Mouse (Mus musculus): ENCODE measurements around the gene Tsr2. TPM values are rescaled to one million over a fixed set of nuclear protein-coding genes. Genes with fewer than 3 reads are reported as not detected.

Gene Tsr2
- polyA plus RNA-seq, 1 experiment from 2014 or later: 50.5 TPM

DNA sequence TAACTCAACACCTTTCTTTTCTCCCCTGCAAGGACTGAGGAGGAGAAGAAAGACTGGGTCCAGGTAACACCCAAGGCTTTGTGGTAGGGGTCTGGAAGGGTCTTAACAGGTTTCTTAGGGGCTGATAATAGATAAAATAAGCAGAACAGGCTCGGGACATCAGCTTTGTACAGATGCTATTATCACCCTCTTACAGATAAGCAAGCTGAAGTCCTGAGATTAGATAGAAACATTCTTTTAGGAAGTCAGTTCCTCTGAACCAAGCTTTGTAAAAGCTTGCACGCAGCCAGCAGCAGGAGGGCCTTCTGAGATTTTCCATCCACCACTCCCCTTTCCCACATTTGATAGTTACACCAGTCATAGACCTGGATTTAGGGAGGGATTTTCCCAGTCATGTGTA lies 10.7 kb downstream of the Tsr2 start:
- whole genome bisulfite sequencing: 85% methylated on average over 2 of the region's 2 CpGs
- H3K27me3 ChIP-seq (ENCODE audit: control insufficient read depth, insufficient read depth, low read length): no peaks in the 10 kb centered on the region
- H3K36me3 ChIP-seq (ENCODE audit: control insufficient read depth, insufficient read depth, low read length): no peaks in the 10 kb centered on the region; the same call in 1 of the 2 replicates
- no peak overlapping the region for H3K9ac ChIP-seq (ENCODE audit: low read length)
- DNase-seq (ENCODE audit: low spot score): no peak
- H3K4me3 ChIP-seq (ENCODE audit: low read depth, low read length): no peak overlapping the region
- H3K4me1 ChIP-seq (replicated peaks; ENCODE audit: control insufficient read depth, insufficient read depth, low read length): no peaks in the 10 kb centered on the region
- ATAC-seq (replicated peaks; ENCODE audit: low FRiP score): no peak
- H3K9me3 ChIP-seq (ENCODE audit: control insufficient read depth, low read length): no peaks in the 10 kb centered on the region
- no peak overlapping the region for H3K4me2 ChIP-seq (ENCODE audit: low read depth, low read length, severe bottlenecking)
- no peak overlapping the region for H3K27ac ChIP-seq (ENCODE audit: low read depth, low read length)

DNA sequence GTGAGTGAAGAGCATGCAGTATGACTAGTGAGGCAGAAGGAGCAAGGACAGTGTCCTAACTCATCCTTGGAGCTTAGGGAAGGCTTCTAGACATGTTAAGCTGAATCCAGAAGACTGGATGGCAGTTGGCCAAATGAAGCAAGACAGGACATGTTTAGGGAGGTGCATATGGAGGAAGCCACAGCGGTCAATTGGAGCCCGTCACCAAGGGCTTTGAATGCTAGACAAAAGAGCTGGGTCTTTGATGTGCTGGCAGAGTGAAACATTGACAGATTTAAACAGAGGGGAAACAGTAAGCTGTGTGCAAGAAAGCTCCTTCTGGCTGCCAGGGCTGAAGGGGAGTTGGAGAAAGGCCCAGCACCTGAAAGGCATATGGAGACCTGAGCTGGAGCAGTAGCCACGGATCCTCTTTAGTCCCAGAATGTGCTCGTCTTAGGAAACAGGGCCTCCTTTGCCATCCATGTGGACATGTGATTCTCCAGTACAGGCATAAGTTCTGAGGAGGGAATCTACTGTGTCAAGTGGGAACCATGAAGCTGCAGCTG lies 19.3 kb downstream of the Tsr2 start:
- H3K36me3 ChIP-seq (ENCODE audit: control insufficient read depth, insufficient read depth, low read length): no peaks in the 10 kb centered on the region
- no peaks in the 10 kb centered on the region for H3K27me3 ChIP-seq (ENCODE audit: control insufficient read depth, insufficient read depth, low read length)
- H3K9ac ChIP-seq (ENCODE audit: low read length): no peak overlapping the region
- DNase-seq (ENCODE audit: low spot score): no peak
- no peak overlapping the region for H3K4me2 ChIP-seq (ENCODE audit: low read depth, low read length, severe bottlenecking)
- no peak for ATAC-seq (replicated peaks; ENCODE audit: low FRiP score)
- no peaks in the 10 kb centered on the region for H3K4me1 ChIP-seq (replicated peaks; ENCODE audit: control insufficient read depth, insufficient read depth, low read length)
- 75% methylated on average over 4 of the region's 4 CpGs for WGBS
- no peak overlapping the region for H3K4me3 ChIP-seq (ENCODE audit: low read depth, low read length)
- no peaks in the 10 kb centered on the region for H3K9me3 ChIP-seq (ENCODE audit: control insufficient read depth, low read length)
- no peak overlapping the region for H3K27ac ChIP-seq (ENCODE audit: low read depth, low read length)

DNA sequence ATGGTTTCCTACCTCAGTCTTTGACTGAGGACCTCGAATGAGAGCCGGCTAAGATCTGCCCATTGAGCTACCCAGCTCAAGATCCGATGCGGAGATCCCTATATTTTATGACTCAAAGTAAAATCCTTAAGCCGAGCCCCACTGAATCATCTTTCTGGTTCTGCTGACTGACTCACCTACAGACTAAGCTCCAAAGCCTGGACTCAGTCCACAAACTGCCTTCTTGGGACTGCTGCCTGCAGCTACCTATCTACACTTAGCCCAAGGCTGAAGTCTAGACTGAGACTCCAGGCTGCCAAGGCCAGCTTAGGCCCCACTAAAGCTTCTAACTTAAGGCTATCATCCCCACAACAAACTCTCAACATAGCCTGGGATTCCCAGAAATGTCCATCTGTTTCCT lies 20.3 kb downstream of the Tsr2 start:
- no peak for ATAC-seq (replicated peaks; ENCODE audit: low FRiP score)

DNA sequence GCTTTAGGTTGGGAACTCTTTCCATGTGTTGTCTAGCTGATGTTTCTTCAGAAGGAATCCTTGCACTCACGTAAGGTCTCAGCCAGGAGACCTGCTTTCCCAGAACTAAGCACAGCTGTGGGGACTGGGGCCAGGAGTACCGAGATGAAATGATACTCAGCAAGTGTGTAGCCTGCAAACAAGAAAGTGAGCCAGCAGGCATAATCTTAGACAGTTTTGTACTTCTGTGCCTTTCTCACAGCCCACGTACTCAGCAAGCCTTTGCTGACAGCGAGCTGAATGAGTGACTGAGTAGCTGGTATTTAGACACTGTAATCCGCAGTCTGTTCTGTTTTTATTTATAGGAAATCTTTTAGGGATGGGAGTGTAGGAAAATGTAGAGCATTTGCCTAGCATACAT lies 28.5 kb downstream of the Tsr2 start:
- Histone ChIP-seq H3K9me3 (ENCODE audit: control insufficient read depth, low read length) (no peaks in the 10 kb centered on the region), H3K27ac (ENCODE audit: low read depth, low read length) (no peak overlapping the region), H3K4me3 (ENCODE audit: low read depth, low read length) (no peak overlapping the region), H3K36me3 (ENCODE audit: control insufficient read depth, insufficient read depth, low read length) (no peaks in the 10 kb centered on the region), H3K27me3 (ENCODE audit: control insufficient read depth, insufficient read depth, low read length) (no peaks in the 10 kb centered on the region), H3K4me1 (replicated peaks; ENCODE audit: control insufficient read depth, insufficient read depth, low read length) (no peaks in the 10 kb centered on the region), H3K4me2 (ENCODE audit: low read depth, low read length, severe bottlenecking) (no peak overlapping the region), H3K9ac (ENCODE audit: low read length) (no peak overlapping the region)
- WGBS: 95% methylated on average over 5 of the region's 5 CpGs
- ATAC-seq (replicated peaks; ENCODE audit: low FRiP score): no peak
- DNase-seq (ENCODE audit: low spot score): no peak

More for the DNA sequence above, 20.3 kb downstream of the Tsr2 start:
- Histone ChIP-seq H3K4me3 (ENCODE audit: low read depth, low read length) (no peak overlapping the region), H3K4me1 (replicated peaks; ENCODE audit: control insufficient read depth, insufficient read depth, low read length) (no peaks in the 10 kb centered on the region), H3K9ac (ENCODE audit: low read length) (no peak overlapping the region), H3K27ac (ENCODE audit: low read depth, low read length) (no peak overlapping the region), H3K27me3 (ENCODE audit: control insufficient read depth, insufficient read depth, low read length) (no peaks in the 10 kb centered on the region), H3K4me2 (ENCODE audit: low read depth, low read length, severe bottlenecking) (no peak overlapping the region), H3K9me3 (ENCODE audit: control insufficient read depth, low read length) (no peaks in the 10 kb centered on the region), H3K36me3 (ENCODE audit: control insufficient read depth, insufficient read depth, low read length) (no peaks in the 10 kb centered on the region)
- no peak for DNase-seq (ENCODE audit: low spot score)
- WGBS: 89% methylated on average over 5 of the region's 5 CpGs

DNA sequence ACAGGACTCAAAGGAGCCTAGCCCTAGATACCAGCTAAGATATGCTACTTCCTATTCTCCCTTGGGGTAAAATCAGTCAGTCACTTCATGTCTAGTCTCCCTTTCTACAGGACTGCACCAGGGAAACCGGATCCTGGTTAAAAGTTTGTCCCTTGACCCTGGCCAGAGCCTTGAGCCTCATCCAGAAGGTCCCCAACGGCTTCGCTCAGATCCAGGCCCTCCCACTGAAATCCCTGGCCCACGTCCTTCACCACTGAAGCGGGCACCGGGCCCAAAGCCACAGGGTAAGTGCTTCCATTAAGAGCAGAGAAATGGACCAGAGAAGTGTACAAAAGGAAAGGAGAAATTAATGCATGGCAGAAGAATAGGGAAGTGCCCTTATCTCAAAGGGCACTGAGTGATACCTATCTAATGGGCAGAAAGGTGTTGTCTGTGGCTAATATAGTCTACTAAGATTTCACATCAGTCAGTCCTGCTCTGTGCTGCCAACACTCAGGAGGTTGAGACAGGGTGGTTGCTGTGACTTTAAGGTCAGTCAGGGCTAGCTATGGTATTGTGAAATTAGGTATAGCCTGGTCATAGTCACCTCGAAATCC lies 30.2 kb downstream of the Tsr2 start:
- WGBS: 90% methylated on average over 7 of the region's 7 CpGs
- Histone ChIP-seq H3K36me3 (ENCODE audit: control insufficient read depth, insufficient read depth, low read length) (no peaks in the 10 kb centered on the region), H3K4me1 (replicated peaks; ENCODE audit: control insufficient read depth, insufficient read depth, low read length) (no peaks in the 10 kb centered on the region), H3K4me3 (ENCODE audit: low read depth, low read length) (no peak overlapping the region), H3K27me3 (ENCODE audit: control insufficient read depth, insufficient read depth, low read length) (no peaks in the 10 kb centered on the region), H3K9me3 (ENCODE audit: control insufficient read depth, low read length) (no peaks in the 10 kb centered on the region), H3K4me2 (ENCODE audit: low read depth, low read length, severe bottlenecking) (no peak overlapping the region), H3K27ac (ENCODE audit: low read depth, low read length) (no peak overlapping the region), H3K9ac (ENCODE audit: low read length) (no peak overlapping the region)
- no peak for DNase-seq (ENCODE audit: low spot score)
- ATAC-seq (replicated peaks; ENCODE audit: low FRiP score): no peak

DNA sequence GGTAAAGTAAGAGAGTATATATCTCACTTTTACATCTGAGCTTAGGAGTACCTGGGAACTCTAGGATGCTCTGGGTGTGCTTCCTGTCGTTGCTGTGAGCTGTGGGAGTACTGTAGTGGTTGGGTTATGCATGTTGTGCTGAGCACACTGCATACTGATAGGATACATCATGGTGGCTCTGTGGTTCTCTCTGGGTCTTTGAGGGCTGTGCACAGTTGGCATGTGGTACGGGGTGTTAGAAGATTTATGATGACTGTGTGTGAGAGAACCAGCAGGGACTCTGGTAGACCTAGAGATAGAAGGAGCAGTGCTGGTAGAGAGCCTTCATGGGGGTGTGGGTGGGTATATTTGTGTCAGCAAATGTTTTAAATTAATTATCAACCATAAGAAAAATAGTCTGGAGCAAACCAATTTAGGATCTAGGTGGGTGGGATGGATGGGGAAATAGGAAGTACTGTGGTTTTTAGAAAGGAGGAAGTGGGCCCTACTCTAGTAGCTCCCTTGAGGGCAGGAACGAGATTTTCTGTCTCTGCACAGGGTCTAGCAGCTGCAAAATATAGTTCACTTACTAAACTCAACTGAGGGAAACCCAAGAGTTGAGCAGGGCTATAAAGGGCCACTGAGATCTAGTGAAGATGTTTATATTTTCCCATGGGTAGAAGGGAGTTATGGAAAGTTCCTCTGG lies 34.6 kb downstream of the Tsr2 start:
- DNase-seq (ENCODE audit: low spot score): no peak
- H3K4me1 ChIP-seq (replicated peaks; ENCODE audit: control insufficient read depth, insufficient read depth, low read length): no peaks in the 10 kb centered on the region
- H3K4me2 ChIP-seq (ENCODE audit: low read depth, low read length, severe bottlenecking): no peak overlapping the region
- no peak for ATAC-seq (replicated peaks; ENCODE audit: low FRiP score)
- WGBS: 75% methylated on average over 3 of the region's 3 CpGs
- no peaks in the 10 kb centered on the region for H3K27me3 ChIP-seq (ENCODE audit: control insufficient read depth, insufficient read depth, low read length)
- no peak overlapping the region for H3K4me3 ChIP-seq (ENCODE audit: low read depth, low read length)
- no peaks in the 10 kb centered on the region for H3K9me3 ChIP-seq (ENCODE audit: control insufficient read depth, low read length)
- H3K9ac ChIP-seq (ENCODE audit: low read length): no peak overlapping the region
- H3K27ac ChIP-seq (ENCODE audit: low read depth, low read length): no peak overlapping the region
- no peaks in the 10 kb centered on the region for H3K36me3 ChIP-seq (ENCODE audit: control insufficient read depth, insufficient read depth, low read length)

DNA sequence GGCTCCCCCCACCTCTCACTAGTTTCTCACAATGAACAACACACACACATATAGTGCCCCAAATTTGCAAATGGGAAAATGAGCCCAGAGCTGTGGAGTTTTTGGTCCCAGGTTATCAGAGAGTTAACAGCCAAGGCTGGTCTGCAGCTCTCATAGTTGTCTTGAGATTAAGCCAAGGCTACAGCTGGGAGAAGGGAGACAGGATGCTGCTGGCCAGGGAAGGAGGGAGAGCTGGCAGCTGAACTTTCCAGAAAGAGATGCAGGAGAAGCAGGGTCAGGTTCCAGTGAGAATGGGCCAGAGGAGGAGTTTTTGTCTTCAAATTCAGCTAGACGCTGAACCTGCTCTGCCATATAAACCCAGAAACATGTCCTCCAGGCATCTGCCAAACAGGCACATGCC lies 37.0 kb downstream of the Tsr2 start:
- Histone ChIP-seq H3K9ac (ENCODE audit: low read length) (no peak overlapping the region), H3K4me2 (ENCODE audit: low read depth, low read length, severe bottlenecking) (no peak overlapping the region), H3K9me3 (ENCODE audit: control insufficient read depth, low read length) (no peaks in the 10 kb centered on the region), H3K36me3 (ENCODE audit: control insufficient read depth, insufficient read depth, low read length) (no peaks in the 10 kb centered on the region), H3K27me3 (ENCODE audit: control insufficient read depth, insufficient read depth, low read length) (no peaks in the 10 kb centered on the region), H3K27ac (ENCODE audit: low read depth, low read length) (no peak overlapping the region), H3K4me1 (replicated peaks; ENCODE audit: control insufficient read depth, insufficient read depth, low read length) (no peaks in the 10 kb centered on the region), H3K4me3 (ENCODE audit: low read depth, low read length) (no peak overlapping the region)
- 88% methylated on average over 1 of the region's 1 CpGs for WGBS
- ATAC-seq (replicated peaks; ENCODE audit: low FRiP score) (no peak), DNase-seq (ENCODE audit: low spot score) (no peak)

DNA sequence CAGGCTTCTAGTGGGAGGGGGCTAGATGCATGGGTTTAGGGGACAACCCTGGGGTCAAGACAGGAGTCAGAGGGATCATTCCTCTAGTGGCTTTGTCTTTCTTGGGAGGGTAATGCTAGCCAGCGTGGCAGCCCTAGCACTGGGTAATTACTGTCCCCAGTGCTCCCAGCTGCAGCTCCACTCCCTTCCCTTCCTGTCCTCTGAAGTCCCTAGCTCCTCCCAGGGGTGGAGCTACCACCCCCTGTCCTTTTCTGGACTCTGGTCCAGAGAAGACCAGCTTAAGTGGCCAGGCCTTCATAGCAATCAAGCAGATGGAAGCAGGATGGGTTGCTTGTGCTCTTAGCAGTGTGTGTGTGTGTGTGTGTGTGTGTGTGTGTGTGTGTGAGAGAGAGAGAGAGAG lies 40.8 kb downstream of the Tsr2 start:
- Histone ChIP-seq H3K9me3 (ENCODE audit: control insufficient read depth, low read length) (no peaks in the 10 kb centered on the region), H3K36me3 (ENCODE audit: control insufficient read depth, insufficient read depth, low read length) (no peaks in the 10 kb centered on the region), H3K4me1 (replicated peaks; ENCODE audit: control insufficient read depth, insufficient read depth, low read length) (no peaks in the 10 kb centered on the region), H3K27me3 (ENCODE audit: control insufficient read depth, insufficient read depth, low read length) (no peaks in the 10 kb centered on the region; the same call in 1 of the 2 replicates), H3K4me2 (ENCODE audit: low read depth, low read length, severe bottlenecking) (no peak overlapping the region), H3K4me3 (ENCODE audit: low read depth, low read length) (no peak overlapping the region), H3K9ac (ENCODE audit: low read length) (no peak overlapping the region), H3K27ac (ENCODE audit: low read depth, low read length) (no peak overlapping the region)
- WGBS: 25% methylated on average over 1 of the region's 1 CpGs
- ATAC-seq (replicated peaks; ENCODE audit: low FRiP score) (no peak), DNase-seq (ENCODE audit: low spot score) (no peak)

DNA sequence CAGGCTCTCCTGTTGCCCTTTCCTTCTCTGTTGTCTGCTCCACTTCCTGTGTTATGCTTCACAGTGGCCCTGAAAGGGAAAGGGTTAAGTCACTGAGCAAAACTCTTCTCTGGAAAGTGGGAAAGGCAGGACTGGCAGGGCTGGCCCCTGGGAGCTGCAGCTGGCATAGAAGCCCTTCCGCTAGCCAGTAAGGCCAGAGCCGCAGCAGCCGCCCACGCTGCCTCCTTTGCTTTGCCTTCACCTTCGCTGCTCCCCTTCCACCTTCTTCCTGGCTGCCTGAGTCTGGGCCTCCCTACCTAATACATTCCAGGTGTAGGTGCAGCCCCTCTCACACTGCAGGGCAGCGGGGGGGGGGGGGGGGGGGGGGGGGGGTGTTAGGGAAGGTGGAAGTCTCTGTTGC lies 41.9 kb downstream of the Tsr2 start:
- DNase-seq (ENCODE audit: low spot score): no peak
- no peak for ATAC-seq (replicated peaks; ENCODE audit: low FRiP score)
- Histone ChIP-seq H3K36me3 (ENCODE audit: control insufficient read depth, insufficient read depth, low read length) (no peaks in the 10 kb centered on the region), H3K4me1 (replicated peaks; ENCODE audit: control insufficient read depth, insufficient read depth, low read length) (no peaks in the 10 kb centered on the region), H3K4me2 (ENCODE audit: low read depth, low read length, severe bottlenecking) (no peak overlapping the region), H3K4me3 (ENCODE audit: low read depth, low read length) (no peak overlapping the region), H3K9me3 (ENCODE audit: control insufficient read depth, low read length) (no peaks in the 10 kb centered on the region), H3K27ac (ENCODE audit: low read depth, low read length) (no peak overlapping the region), H3K9ac (ENCODE audit: low read length) (no peak overlapping the region), H3K27me3 (ENCODE audit: control insufficient read depth, insufficient read depth, low read length) (no peaks in the 10 kb centered on the region; the same call in 1 of the 2 replicates)
- WGBS: 77% methylated on average over 5 of the region's 6 CpGs

Measured in forebrain, embryonic 11.5 days (tissue).